Mouse (Mus musculus) liver, embryonic 14.5 days (tissue): ENCODE measurements around the gene Khdrbs1.

ENCODE experiments used
- CTCF ChIP-seq: IDR thresholded peaks from 2 replicates; pipeline ENCODE4 v1.5.1; 2016; ENCODE audit warnings: antibody characterized with exemption, low read depth, control low read depth
- EP300 ChIP-seq: IDR thresholded peaks from 2 replicates; pipeline ENCODE4 v1.6.1; 2016; ENCODE audit warnings: antibody characterized with exemption, low read depth

DNA sequence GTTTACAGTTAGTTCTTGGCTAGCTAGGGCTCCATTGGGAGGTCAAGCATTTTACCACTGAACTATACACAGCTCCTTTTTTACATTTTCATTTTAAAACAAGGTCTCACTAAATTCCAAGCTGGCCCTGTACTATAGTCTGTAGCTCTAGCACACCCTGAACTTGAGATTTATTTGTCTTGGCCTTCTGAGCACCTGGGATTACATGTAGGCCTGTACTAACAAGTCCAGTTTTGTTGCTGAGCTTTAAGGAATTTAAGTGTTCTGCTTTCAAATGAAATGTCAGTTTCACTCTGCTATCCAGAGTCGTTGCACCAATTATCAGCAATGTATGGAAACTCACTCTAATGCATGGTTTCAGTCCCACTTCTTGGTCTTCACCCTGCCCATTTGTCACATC, 5.9 kb downstream of the Khdrbs1 start:
- no peak for TF ChIP-seq CTCF
- TF ChIP-seq EP300, result no peak
